Mouse (Mus musculus) kidney, adult 2 months (tissue): ENCODE results near the gene Pxn.

Experiments used
- CTCF ChIP-seq: fragments of 200-500 bp; conservative IDR thresholded peaks from 2 replicates; pipeline ENCODE4 v1.5.1; 2011; ENCODE audit warnings: low read depth, mild to moderate bottlenecking, control low read depth, low read length, moderate library complexity, mixed read lengths; ENCODE audit not compliant: insufficient read depth, insufficient read length
- POLR2A ChIP-seq: fragments of 200-500 bp; IDR thresholded peaks from one replicate; pipeline ENCODE4 v1.6.1; 2011; ENCODE audit warnings: low read depth, low read length, control low read depth

GRCm38 (mm10) chr5:115492711-115493335 is 13.7 kb upstream of the Pxn start:
- no peak for TF ChIP-seq CTCF
- TF ChIP-seq POLR2A: no peak
